Mouse (Mus musculus) lung, adult 2 months (tissue): Measurements from ENCODE around the gene Zdhhc19.

Source experiments
- CTCF ChIP-seq: fragments of 200-500 bp; IDR thresholded peaks from 2 replicates; pipeline ENCODE4 v1.5.1; 2011; ENCODE audit warnings: mild to moderate bottlenecking, low read length, control low read depth; ENCODE audit not compliant: insufficient read depth
- POLR2A ChIP-seq: fragments of 200-500 bp; IDR thresholded peaks from 2 replicates; pipeline ENCODE4 v1.6.1; 2011; ENCODE audit warnings: low read depth, mild to moderate bottlenecking, control low read depth, low read length, borderline replicate concordance; ENCODE audit errors: extremely low read depth

GRCm38 (mm10) chr16:32512921-32513320 lies 16.9 kb downstream of the Zdhhc19 start:
- TF ChIP-seq CTCF (no peak), POLR2A (no peak)
